Mouse (Mus musculus) spleen, postnatal 4 days (tissue): ENCODE data around the gene Trpt1.

Experiments
- DNase-seq, 2 experiments: peaks; one replicate each; pipeline ENCODE4 v3.0.0; 2022; ENCODE audit warnings: low spot score in 2 of 2

Gene Trpt1

GRCm38 (mm10) chr19:7039841-7040636 is 44.1 kb downstream of the Trpt1 start, which contains the start of gene Stip1:
Gene Stip1 (minus strand): TSS chr19:7039967.
- DNase-seq: peak; percentile 98 to 99

GRCm38 (mm10) chr19:7040637-7041130 is 44.8 kb downstream of the Trpt1 start:
- no peak for DNase-seq

GRCm38 (mm10) chr19:7041171-7041570 is 45.2 kb downstream of the Trpt1 start:
- DNase-seq: no peak

- no peak for DNase-seq
Measured at GRCm38 (mm10) chr19:7044279-7044678, 48.3 kb downstream of the Trpt1 start.

GRCm38 (mm10) chr19:7044706-7045105 is 48.8 kb downstream of the Trpt1 start:
- DNase-seq: no peak
